In genomic region chr10:89776029-89776428, GRCm38 (mm10) we compare ENCODE assay signal across 23 mouse cellular contexts.
"Had no signal": no experiment of that assay in that cellular context is flagged by ENCODE, and none has a peak within 500 bp of the region (broad histone marks: within the 10 kb centered on the region; RNA-seq: fewer than 3 reads in every experiment).

No protein-coding gene starts in this region.

- H3K27me3 ChIP-seq: intestine, embryonic 15.5 days; limb, embryonic 13.5 days; liver, embryonic 12.5 days; liver, embryonic 15.5 days; lung, embryonic 15.5 days; megakaryocyte, embryonic 14.5 days; midbrain, embryonic 13.5 days; stomach, embryonic 15.5 days had no signal

- H3K9me3 ChIP-seq: intestine, embryonic 15.5 days; limb, embryonic 10.5 days; limb, embryonic 13.5 days; liver, embryonic 12.5 days; liver, embryonic 15.5 days; lung, embryonic 15.5 days; megakaryocyte, embryonic 14.5 days; midbrain, embryonic 10.5 days; midbrain, embryonic 13.5 days; stomach, embryonic 15.5 days had no signal

- H3K9ac ChIP-seq: intestine, embryonic 15.5 days; limb, embryonic 13.5 days; liver, embryonic 12.5 days; liver, embryonic 15.5 days; lung, embryonic 15.5 days; midbrain, embryonic 13.5 days; stomach, embryonic 15.5 days had no signal

- H3K4me1 ChIP-seq: intestine, embryonic 15.5 days; limb, embryonic 10.5 days; limb, embryonic 13.5 days; lung, embryonic 15.5 days; midbrain, embryonic 10.5 days; midbrain, embryonic 13.5 days; stomach, embryonic 15.5 days had no signal

- H3K27ac ChIP-seq: intestine, embryonic 15.5 days; limb, embryonic 10.5 days; limb, embryonic 13.5 days; liver, embryonic 12.5 days; liver, embryonic 15.5 days; lung, embryonic 15.5 days; midbrain, embryonic 10.5 days; midbrain, embryonic 13.5 days; stomach, embryonic 15.5 days had no signal

- DNase-seq: kidney, adult 18-20 months; kidney, adult 9 months; kidney, postnatal 14 days; liver; lung, adult 18-20 months; lung, postnatal 10 days; lung, postnatal 36 days; right cerebral cortex, adult 18-20 months; right cerebral cortex, postnatal 25 days; spleen, adult 18-20 months; thymus, adult 18-20 months; thymus, postnatal 36 days had no signal

- H3K4me2 ChIP-seq: intestine, embryonic 15.5 days; limb, embryonic 13.5 days; liver, embryonic 12.5 days; liver, embryonic 15.5 days; lung, embryonic 15.5 days; midbrain, embryonic 13.5 days; stomach, embryonic 15.5 days had no signal

- H3K4me3 ChIP-seq: intestine, embryonic 15.5 days; limb, embryonic 10.5 days; limb, embryonic 13.5 days; liver, embryonic 12.5 days; liver, embryonic 15.5 days; lung, embryonic 15.5 days; megakaryocyte, embryonic 14.5 days; midbrain, embryonic 10.5 days; midbrain, embryonic 13.5 days; stomach, embryonic 15.5 days had no signal

- ATAC-seq: intestine, embryonic 15.5 days; liver, embryonic 12.5 days; midbrain, embryonic 13.5 days; midbrain, embryonic 16.5 days had no signal
